Mouse (Mus musculus): ENCODE data around the gene Plod3. TPM values are rescaled to one million over a fixed set of nuclear protein-coding genes. Genes with fewer than 3 reads are reported as not detected.

Gene Plod3
- polyA plus RNA-seq, 1 experiment from 2014 or later = 42.2 TPM

DNA sequence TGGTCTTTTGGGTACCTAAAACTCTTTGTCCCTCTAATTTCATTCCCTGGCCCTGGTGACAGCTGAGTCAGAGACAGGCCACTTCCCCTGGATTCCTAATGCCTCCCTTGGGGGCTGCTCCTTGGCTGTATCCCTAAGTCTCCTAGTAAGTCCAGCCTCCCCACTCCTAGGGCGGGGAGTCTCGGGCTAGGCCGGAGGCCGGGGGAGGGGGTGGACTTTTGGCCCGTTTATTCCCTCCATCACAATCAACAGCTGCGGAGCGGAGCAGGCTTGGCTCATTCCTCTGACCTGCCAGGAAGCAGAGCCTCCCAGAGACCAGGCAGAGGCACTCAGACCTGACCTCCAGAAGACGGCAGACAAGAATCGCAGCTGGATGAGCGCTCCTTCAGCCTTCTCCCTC, 19.2 kb upstream of the Plod3 start:
- Histone ChIP-seq H3K4me2 (ENCODE audit: low read depth, low read length) (no peak overlapping the region), H3K36me3 (ENCODE audit: control insufficient read depth, insufficient read depth) (peaks cover 19% of the 10 kb centered on the region; the same call in 1 of the 2 replicates), H3K27me3 (ENCODE audit: control insufficient read depth, insufficient read depth, low read length) (no peaks in the 10 kb centered on the region), H3K4me3 (ENCODE audit: low read length) (no peak overlapping the region; the same call in 1 of the 2 replicates), H3K9me3 (replicated peaks; ENCODE audit: control insufficient read depth, low read length) (no peaks in the 10 kb centered on the region), H3K9ac (ENCODE audit: low read length) (no peak overlapping the region), H3K4me1 (ENCODE audit: control insufficient read depth, insufficient read depth, low read length) (peaks cover 27% of the 10 kb centered on the region), H3K27ac (ENCODE audit: low read length) (peak overlapping the region; percentile 80)
- 61% methylated on average over 10 of the region's 10 CpGs for WGBS
- ATAC-seq (replicated peaks; ENCODE audit: extremely low read depth, insufficient read depth, low FRiP score) = peak; percentile 30; the same call in 1 of the 2 replicates

DNA sequence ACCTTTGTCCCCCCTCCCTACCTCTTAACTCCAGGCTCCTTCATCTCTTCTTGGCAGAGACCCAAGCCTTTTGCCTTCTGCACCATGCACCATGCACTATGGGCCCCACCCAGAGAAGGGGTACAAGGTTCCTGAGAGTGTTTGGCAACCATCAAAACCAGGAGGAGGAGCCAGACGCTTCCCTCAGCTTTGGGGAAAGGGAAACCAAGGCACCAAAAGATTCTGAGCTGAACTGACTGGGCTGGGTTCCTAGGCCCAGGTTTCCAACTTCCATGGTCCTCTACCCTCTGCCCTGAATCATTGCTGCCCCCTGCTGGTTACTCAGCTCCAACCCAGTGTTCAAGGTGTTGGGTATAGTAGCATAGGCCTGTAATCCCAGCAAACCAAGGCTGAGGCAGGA, 16.1 kb upstream of the Plod3 start:
- 82% methylated on average over 1 of the region's 1 CpGs for WGBS
- peaks cover 2% of the 10 kb centered on the region; the same call in 1 of the 2 replicates for H3K36me3 ChIP-seq (ENCODE audit: control insufficient read depth, insufficient read depth)

DNA sequence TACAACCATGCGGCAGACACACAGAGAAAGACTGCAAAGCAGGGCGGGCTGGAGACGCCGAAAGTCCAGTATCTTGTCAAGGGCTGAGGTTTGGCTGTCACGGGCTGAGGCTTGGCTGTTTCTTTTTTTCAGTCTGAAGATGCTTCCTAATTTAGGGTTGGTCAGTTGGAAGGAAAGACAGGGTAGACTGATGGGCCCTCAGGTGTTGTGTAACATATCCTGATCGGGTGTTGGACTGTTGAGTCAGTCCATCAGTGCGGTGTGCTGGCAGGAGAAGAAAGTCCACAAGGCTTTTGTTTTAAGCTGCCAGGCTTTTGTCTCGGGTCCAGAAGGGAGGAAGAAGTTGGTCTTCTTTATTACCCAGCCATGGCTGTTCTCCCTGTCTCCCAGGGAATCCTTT, 13.1 kb upstream of the Plod3 start:
- Histone ChIP-seq H3K27me3 (ENCODE audit: control insufficient read depth, insufficient read depth, low read length) (no peaks in the 10 kb centered on the region), H3K4me3 (ENCODE audit: low read length) (no peak overlapping the region)
- no peak for ATAC-seq (replicated peaks; ENCODE audit: extremely low read depth, insufficient read depth, low FRiP score)

More for the DNA sequence above, 16.1 kb upstream of the Plod3 start:
- Histone ChIP-seq H3K4me1 (ENCODE audit: control insufficient read depth, insufficient read depth, low read length) (peaks cover 16% of the 10 kb centered on the region), H3K9ac (ENCODE audit: low read length) (no peak overlapping the region), H3K9me3 (replicated peaks; ENCODE audit: control insufficient read depth, low read length) (no peaks in the 10 kb centered on the region), H3K27ac (ENCODE audit: low read length) (no peak overlapping the region), H3K27me3 (ENCODE audit: control insufficient read depth, insufficient read depth, low read length) (no peaks in the 10 kb centered on the region), H3K4me2 (ENCODE audit: low read depth, low read length) (no peak overlapping the region), H3K4me3 (ENCODE audit: low read length) (no peak overlapping the region)
- ATAC-seq (replicated peaks; ENCODE audit: extremely low read depth, insufficient read depth, low FRiP score) = no peak

DNA sequence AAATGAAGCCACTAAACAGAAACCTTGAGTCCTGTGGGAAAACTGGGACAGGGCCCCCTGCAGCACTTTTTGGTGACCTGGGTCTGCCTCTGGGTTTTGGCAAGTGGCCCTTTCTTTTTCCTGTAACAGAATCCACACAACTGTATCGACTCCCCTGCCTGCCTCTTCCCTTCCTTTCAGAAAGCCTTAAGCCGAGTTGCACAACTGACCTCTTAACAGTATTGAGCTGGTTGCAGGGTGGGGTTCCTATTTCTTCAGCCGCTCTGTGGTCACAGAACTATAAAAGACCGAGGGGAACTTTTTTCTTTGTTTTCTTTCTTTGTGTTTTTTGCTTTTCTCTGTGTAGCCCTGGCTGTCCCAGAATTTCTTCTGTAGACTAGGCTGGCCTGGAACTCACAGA, 9.1 kb upstream of the Plod3 start:
- Histone ChIP-seq H3K9me3 (replicated peaks; ENCODE audit: control insufficient read depth, low read length) (no peaks in the 10 kb centered on the region), H3K4me2 (ENCODE audit: low read depth, low read length) (no peak overlapping the region), H3K9ac (ENCODE audit: low read length) (no peak overlapping the region), H3K36me3 (ENCODE audit: control insufficient read depth, insufficient read depth) (peaks cover 9% of the 10 kb centered on the region; the same call in 1 of the 2 replicates), H3K4me1 (ENCODE audit: control insufficient read depth, insufficient read depth, low read length) (no peaks in the 10 kb centered on the region), H3K27me3 (ENCODE audit: control insufficient read depth, insufficient read depth, low read length) (no peaks in the 10 kb centered on the region), H3K27ac (ENCODE audit: low read length) (no peak overlapping the region), H3K4me3 (ENCODE audit: low read length) (no peak overlapping the region)
- no peak for ATAC-seq (replicated peaks; ENCODE audit: extremely low read depth, insufficient read depth, low FRiP score)
- 53% methylated on average over 4 of the region's 4 CpGs for WGBS

More for the DNA sequence above, 13.1 kb upstream of the Plod3 start:
- Histone ChIP-seq H3K27ac (ENCODE audit: low read length) (no peak overlapping the region), H3K4me2 (ENCODE audit: low read depth, low read length) (no peak overlapping the region), H3K4me1 (ENCODE audit: control insufficient read depth, insufficient read depth, low read length) (no peaks in the 10 kb centered on the region), H3K9ac (ENCODE audit: low read length) (no peak overlapping the region), H3K9me3 (replicated peaks; ENCODE audit: control insufficient read depth, low read length) (no peaks in the 10 kb centered on the region), H3K36me3 (ENCODE audit: control insufficient read depth, insufficient read depth) (no peaks in the 10 kb centered on the region)
- 62% methylated on average over 8 of the region's 8 CpGs for WGBS

DNA sequence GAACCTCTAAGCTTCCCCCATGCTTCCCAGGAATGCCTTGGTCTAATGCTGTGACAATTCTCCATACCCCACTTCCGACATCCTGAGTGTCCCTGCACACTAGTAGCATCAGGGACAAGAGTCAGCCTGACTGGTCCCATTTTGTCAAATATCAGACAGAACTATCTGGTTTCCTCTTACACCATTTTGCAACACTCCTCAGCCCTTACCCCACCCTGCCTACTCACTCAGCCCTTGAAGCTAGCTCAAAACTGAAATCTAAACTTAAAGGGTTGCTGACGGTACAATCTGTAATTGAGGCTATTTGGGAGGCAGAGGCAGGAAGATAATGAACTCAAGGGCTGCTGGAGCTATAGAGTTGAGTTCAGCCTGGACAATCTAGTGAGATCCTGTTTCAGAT, 7.1 kb upstream of the Plod3 start:
- H3K9me3 ChIP-seq (replicated peaks; ENCODE audit: control insufficient read depth, low read length) = no peaks in the 10 kb centered on the region
- no peaks in the 10 kb centered on the region for H3K4me1 ChIP-seq (ENCODE audit: control insufficient read depth, insufficient read depth, low read length)
- 71% methylated on average over 2 of the region's 2 CpGs for WGBS
- H3K36me3 ChIP-seq (ENCODE audit: control insufficient read depth, insufficient read depth) = peaks cover 9% of the 10 kb centered on the region; the same call in 1 of the 2 replicates
- H3K27ac ChIP-seq (ENCODE audit: low read length) = no peak overlapping the region
- H3K27me3 ChIP-seq (ENCODE audit: control insufficient read depth, insufficient read depth, low read length) = no peaks in the 10 kb centered on the region
- no peak overlapping the region for H3K4me3 ChIP-seq (ENCODE audit: low read length)
- no peak overlapping the region for H3K9ac ChIP-seq (ENCODE audit: low read length)
- H3K4me2 ChIP-seq (ENCODE audit: low read depth, low read length) = no peak overlapping the region
- ATAC-seq (replicated peaks; ENCODE audit: extremely low read depth, insufficient read depth, low FRiP score) = no peak

DNA sequence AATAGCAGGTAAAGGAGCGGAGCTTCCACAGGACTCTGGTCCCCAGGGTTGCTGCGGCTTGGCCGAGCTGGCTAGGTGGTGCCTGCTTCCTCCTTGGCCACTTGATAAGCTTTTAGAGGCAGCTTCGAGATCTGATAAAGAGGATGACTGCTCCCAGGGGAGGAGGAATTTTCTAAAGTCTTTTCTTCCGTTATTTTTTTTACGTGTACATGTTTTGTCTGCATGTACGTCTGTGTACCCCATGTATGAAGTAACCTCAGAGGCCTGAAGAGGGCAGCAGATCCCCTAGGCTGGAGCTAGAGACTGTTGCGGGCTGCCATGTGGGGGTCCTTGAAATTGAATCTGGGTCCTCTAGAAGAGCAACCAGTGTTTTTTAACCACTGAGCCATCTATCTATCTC, 5.8 kb upstream of the Plod3 start:
- H3K9me3 ChIP-seq (replicated peaks; ENCODE audit: control insufficient read depth, low read length) = no peaks in the 10 kb centered on the region
- 86% methylated on average over 8 of the region's 8 CpGs for WGBS
- ATAC-seq (replicated peaks; ENCODE audit: extremely low read depth, insufficient read depth, low FRiP score) = no peak

DNA sequence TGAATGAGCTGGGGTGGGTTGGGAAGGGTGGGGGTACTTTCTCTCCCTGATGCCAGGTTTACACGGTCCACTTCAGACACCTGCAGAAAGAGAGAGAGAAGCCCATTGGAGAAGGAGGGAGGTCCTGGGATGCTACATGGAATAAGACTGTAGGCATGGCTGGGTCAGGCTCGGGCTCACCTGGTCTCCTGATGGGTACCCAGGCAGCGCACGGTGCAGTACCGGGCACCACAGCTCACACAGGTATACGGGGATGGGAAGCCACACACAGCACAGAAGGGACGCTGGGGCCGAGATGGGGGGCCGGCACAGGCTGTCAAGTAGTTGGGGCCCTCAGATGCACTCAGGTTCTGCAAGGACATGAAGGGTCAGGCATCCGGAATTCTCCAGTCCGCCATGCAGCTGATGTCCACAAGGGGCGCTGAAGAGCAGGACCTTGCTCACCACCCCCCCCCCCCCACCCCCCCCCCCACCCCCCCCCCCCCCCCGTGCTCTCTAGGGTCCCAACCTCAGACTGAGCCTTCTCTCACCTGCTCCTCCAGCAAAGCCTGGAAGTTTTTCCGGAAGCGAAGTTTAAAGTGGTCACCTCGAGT, 4.4 kb upstream of the Plod3 start:
- Histone ChIP-seq H3K36me3 (ENCODE audit: control insufficient read depth, insufficient read depth) (peaks cover 9% of the 10 kb centered on the region; the same call in 1 of the 2 replicates), H3K4me2 (ENCODE audit: low read depth, low read length) (no peak overlapping the region), H3K9ac (ENCODE audit: low read length) (no peak overlapping the region), H3K4me3 (ENCODE audit: low read length) (no peak overlapping the region), H3K27ac (ENCODE audit: low read length) (no peak overlapping the region), H3K4me1 (ENCODE audit: control insufficient read depth, insufficient read depth, low read length) (peaks cover 4% of the 10 kb centered on the region; the same call in 1 of the 2 replicates), H3K27me3 (ENCODE audit: control insufficient read depth, insufficient read depth, low read length) (no peaks in the 10 kb centered on the region), H3K9me3 (replicated peaks; ENCODE audit: control insufficient read depth, low read length) (no peaks in the 10 kb centered on the region)
- no peak for ATAC-seq (replicated peaks; ENCODE audit: extremely low read depth, insufficient read depth, low FRiP score)
- 45% methylated on average over 15 of the region's 16 CpGs for WGBS

More for the DNA sequence above, 5.8 kb upstream of the Plod3 start:
- no peak overlapping the region for H3K4me2 ChIP-seq (ENCODE audit: low read depth, low read length)
- no peaks in the 10 kb centered on the region for H3K27me3 ChIP-seq (ENCODE audit: control insufficient read depth, insufficient read depth, low read length)
- no peak overlapping the region for H3K4me3 ChIP-seq (ENCODE audit: low read length)
- H3K4me1 ChIP-seq (ENCODE audit: control insufficient read depth, insufficient read depth, low read length) = peaks cover under 1% of the 10 kb centered on the region; the same call in 1 of the 2 replicates
- H3K9ac ChIP-seq (ENCODE audit: low read length) = no peak overlapping the region
- no peak overlapping the region for H3K27ac ChIP-seq (ENCODE audit: low read length)
- peaks cover 9% of the 10 kb centered on the region; the same call in 1 of the 2 replicates for H3K36me3 ChIP-seq (ENCODE audit: control insufficient read depth, insufficient read depth)

DNA sequence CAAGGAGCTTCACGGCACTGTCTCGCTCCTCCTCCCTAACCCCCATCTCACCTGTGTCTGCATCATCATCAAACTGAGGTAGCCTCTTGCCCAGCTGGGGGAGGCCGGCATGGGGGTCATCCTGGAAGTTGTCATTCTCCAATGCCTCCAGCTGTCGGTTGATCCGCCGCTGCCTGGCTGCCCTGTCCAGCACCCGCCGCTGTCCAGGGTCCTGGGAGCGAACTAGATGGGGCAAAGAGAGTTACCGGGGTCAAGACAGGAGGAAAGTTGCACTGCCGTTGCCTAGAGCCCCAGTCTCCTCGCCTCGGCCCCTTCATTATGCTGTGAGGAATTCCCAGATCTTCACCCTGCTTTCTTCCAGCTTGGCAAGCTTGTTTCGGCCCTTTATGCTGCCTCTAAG, 2.0 kb upstream of the Plod3 start:
- Histone ChIP-seq H3K4me3 (ENCODE audit: low read length) (no peak overlapping the region), H3K4me2 (ENCODE audit: low read depth, low read length) (no peak overlapping the region), H3K27me3 (ENCODE audit: control insufficient read depth, insufficient read depth, low read length) (no peaks in the 10 kb centered on the region), H3K9ac (ENCODE audit: low read length) (no peak overlapping the region), H3K4me1 (ENCODE audit: control insufficient read depth, insufficient read depth, low read length) (peaks cover 11% of the 10 kb centered on the region), H3K27ac (ENCODE audit: low read length) (no peak overlapping the region), H3K36me3 (ENCODE audit: control insufficient read depth, insufficient read depth) (peaks cover 13% of the 10 kb centered on the region; the same call in 1 of the 2 replicates), H3K9me3 (replicated peaks; ENCODE audit: control insufficient read depth, low read length) (no peaks in the 10 kb centered on the region)
- no peak for ATAC-seq (replicated peaks; ENCODE audit: extremely low read depth, insufficient read depth, low FRiP score)
- WGBS = 48% methylated on average over 14 of the region's 14 CpGs

DNA sequence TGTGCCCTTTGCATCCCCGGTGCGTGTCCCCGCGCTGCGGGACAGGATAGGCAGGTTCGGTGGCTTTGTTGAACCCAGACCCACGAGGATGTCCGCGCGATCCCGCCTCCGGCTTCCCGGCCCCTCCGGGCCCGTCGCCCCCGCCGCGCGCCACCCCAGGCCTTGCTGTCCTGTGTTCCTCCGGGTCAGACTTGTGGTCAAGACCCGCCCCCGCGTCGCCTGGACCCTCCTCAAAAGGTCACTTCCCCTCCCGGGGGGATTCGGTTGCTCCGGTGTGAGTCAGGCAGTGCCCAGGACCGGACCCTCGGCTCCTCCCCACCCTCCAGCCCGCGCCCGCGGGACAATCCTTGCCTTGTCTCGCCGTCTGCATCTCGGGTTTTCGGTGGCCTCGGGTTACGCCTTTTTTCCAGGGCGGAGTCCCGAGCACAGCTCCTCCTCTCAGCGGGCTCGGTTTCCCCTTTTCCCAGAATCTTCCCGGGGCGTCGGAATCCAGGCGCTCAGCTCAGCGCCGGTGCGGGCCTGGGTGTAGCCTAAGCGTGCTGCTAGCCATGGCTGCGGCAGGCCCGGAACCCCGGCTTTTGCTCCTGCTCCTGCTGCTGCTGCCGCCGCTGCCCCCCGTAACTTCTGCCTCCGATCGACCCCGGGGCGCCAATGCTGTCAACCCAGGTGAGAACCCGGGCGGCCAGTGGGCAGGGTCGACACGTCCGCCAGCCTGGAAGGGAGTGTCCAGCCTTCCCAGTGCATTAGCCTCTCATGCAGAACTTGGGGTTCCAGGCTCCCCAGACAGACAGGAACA, 517 bp downstream of the Plod3 start:
- H3K27ac ChIP-seq (ENCODE audit: low read length) = peak overlapping the region; percentile 91
- H3K27me3 ChIP-seq (ENCODE audit: control insufficient read depth, insufficient read depth, low read length) = no peaks in the 10 kb centered on the region
- H3K4me2 ChIP-seq (ENCODE audit: low read depth, low read length) = peak overlapping the region; percentile 95
- H3K4me1 ChIP-seq (ENCODE audit: control insufficient read depth, insufficient read depth, low read length) = peaks cover 11% of the 10 kb centered on the region
- H3K9me3 ChIP-seq (replicated peaks; ENCODE audit: control insufficient read depth, low read length) = no peaks in the 10 kb centered on the region
- H3K9ac ChIP-seq (ENCODE audit: low read length) = peak overlapping the region; percentile 92
- under 1% methylated on average over 63 of the region's 67 CpGs for WGBS
- peak; percentile 61 for ATAC-seq (replicated peaks; ENCODE audit: extremely low read depth, insufficient read depth, low FRiP score)
- peak overlapping the region; percentile 81 for H3K4me3 ChIP-seq (ENCODE audit: low read length)
- peaks cover 26% of the 10 kb centered on the region for H3K36me3 ChIP-seq (ENCODE audit: control insufficient read depth, insufficient read depth)
